Mouse (Mus musculus) spleen, postnatal 10 days (tissue): ENCODE results near the gene Ccdc187.

ENCODE experiments used
- DNase-seq, 2 experiments: peaks; one replicate each; pipeline ENCODE4 v3.0.0; 2021 to 2022; ENCODE audit warnings: low spot score in 2 of 2

Gene Ccdc187

GRCm38 (mm10) chr2:26214526-26214925 is 79.8 kb downstream of the Ccdc187 start:
- DNase-seq, result peak in 1 of 2 experiments; percentile 79

GRCm38 (mm10) chr2:26209566-26209965 is 84.8 kb downstream of the Ccdc187 start:
- DNase-seq, result no peak

- peak; percentile 61 to 87 for DNase-seq
These were observed 86.1 kb downstream of the Ccdc187 start, which contains the start of gene Lhx3 for GRCm38 (mm10) chr2:26208126-26208789. Lhx3 (minus strand) TSS chr2:26208289.

GRCm38 (mm10) chr2:26207559-26207958 is 86.8 kb downstream of the Ccdc187 start:
- no peak for DNase-seq

GRCm38 (mm10) chr2:26205761-26206160 is 88.6 kb downstream of the Ccdc187 start:
- no peak for DNase-seq

- peak in 1 of 2 experiments; percentile 58 for DNase-seq
These were observed 89.2 kb downstream of the Ccdc187 start for GRCm38 (mm10) chr2:26205126-26205525.

- DNase-seq, result no peak
These were observed 91.4 kb downstream of the Ccdc187 start for GRCm38 (mm10) chr2:26202849-26203475.

GRCm38 (mm10) chr2:26201926-26202848 is 92.2 kb downstream of the Ccdc187 start:
- no peak for DNase-seq

GRCm38 (mm10) chr2:26198488-26198887 is 95.9 kb downstream of the Ccdc187 start:
- no peak for DNase-seq

- no peak for DNase-seq
These were observed 99.6 kb downstream of the Ccdc187 start for GRCm38 (mm10) chr2:26194552-26195339.
